Mouse (Mus musculus): ENCODE data around the gene Dnah3. TPM values are rescaled to one million over a fixed set of nuclear protein-coding genes. Genes with fewer than 3 reads are reported as not detected.

Dnah3 gene
- under 1 TPM in 1 of 2 experiments, not detected in 1; 0.12 TPM for polyA plus RNA-seq (2017; shearing (Covaris generic))

GRCm38 (mm10) chr7:120095180-120095579, at the start of gene Dnah3:
Dnah3 (minus strand) TSS chr7:120095280.

DNA sequence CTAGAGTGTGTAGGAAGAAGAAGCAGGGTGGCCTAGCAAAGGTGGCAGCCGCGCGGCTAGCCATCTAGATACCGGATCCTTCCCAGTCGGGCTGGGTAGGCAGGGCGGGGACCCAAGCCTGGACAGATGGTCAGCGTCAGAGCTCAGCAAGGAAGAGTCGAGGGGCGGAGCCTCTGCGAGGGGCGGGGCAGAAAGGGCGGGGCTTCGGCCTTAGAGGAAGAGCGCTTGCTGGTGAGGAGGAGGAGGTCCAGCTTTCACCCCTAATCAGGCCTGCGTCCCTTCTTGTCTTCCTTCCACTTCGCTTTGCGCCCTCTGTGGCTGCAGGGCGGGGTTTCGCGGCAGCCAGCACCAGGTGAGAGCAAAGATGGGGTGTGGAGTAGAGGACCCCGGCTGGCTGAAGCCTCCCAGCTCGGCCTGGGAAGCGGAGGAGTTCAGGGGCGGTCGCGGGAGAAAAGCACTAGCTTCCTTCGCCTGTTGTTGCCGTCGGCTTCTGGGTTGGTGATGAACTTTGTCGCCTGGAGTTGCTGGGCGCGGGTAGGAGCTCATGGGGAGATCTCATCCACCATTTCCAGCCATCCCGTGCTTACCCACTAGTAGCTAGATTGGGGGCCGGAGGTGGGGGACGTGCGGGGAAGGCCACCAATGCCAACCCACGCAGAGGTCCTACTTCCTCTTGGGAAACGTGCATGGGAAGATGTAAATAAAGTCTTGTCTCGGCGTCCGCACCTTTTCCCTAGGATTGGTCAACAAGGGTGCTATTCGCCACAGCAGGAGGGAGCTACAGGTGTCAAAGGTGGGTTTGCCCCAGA, 7.3 kb upstream of the Dnah3 start, which contains the start of gene Tmem159:
Gene Tmem159, plus strand, starts transcription at position 190 of the 809 bp plus-strand sequence.

GRCm38 (mm10) chr7:119895639-119896512, 199.2 kb downstream of the Dnah3 start, which contains the start of the genes Lyrm1 and Dcun1d3:
Lyrm1 (plus strand) TSS chr7:119895861.
Dcun1d3 (minus strand) TSS chr7:119896298.

Other genes starting within 250 kb of the Dnah3 start
- 10 to 100 TPM; 21.2 to 22.1 TPM for gene Lyrm1, start 199.4 kb downstream of the Dnah3 start, polyA plus RNA-seq (2017; shearing (Covaris generic))
- gene Dcun1d3, start 199.0 kb downstream of the Dnah3 start, polyA plus RNA-seq (2017; shearing (Covaris generic)): 10 to 100 TPM; 11.2 to 18.4 TPM
- gene Tmem159, start 7.1 kb upstream of the Dnah3 start, polyA plus RNA-seq (2017; shearing (Covaris generic)): 1 to 10 TPM; 3.7 to 6.5 TPM
- under 1 TPM in 1 of 2 experiments, not detected in 1; 0.21 TPM for gene Zp2, start 50.0 kb upstream of the Dnah3 start, polyA plus RNA-seq (2017; shearing (Covaris generic))
- gene Anks4b, start 78.6 kb upstream of the Dnah3 start, polyA plus RNA-seq (2017; shearing (Covaris generic)): not detected
- not detected for gene Crym, start 106.8 kb upstream of the Dnah3 start, polyA plus RNA-seq (2017; shearing (Covaris generic))
- under 1 TPM in 1 of 2 experiments, not detected in 1; 0.04 TPM for gene Abca14, start 108.7 kb upstream of the Dnah3 start, polyA plus RNA-seq (2017; shearing (Covaris generic))
- gene Abca15, start 233.4 kb upstream of the Dnah3 start, polyA plus RNA-seq (2017; shearing (Covaris generic)): under 1 TPM in 1 of 2 experiments, not detected in 1; 0.05 TPM

Data from activated CD4-positive, CD25-positive, alpha-beta regulatory T cell (primary cell).